Mouse (Mus musculus) neural tube, embryonic 11.5 days (tissue): ENCODE results near the gene Bmpr2. TPM values are rescaled to one million over a fixed set of nuclear protein-coding genes. Genes with fewer than 3 reads are reported as not detected.

Experiments used
- ATAC-seq: fragments of 200-750 bp; cut with Nextera tagmentation; 2 replicates; pipeline ENCODE4 v1.8.0; 2017; ENCODE audit warnings: moderate number of reproducible peaks, mild to moderate bottlenecking, moderate TSS enrichment, moderate library complexity; ENCODE audit not compliant: insufficient read depth, low FRiP score, low TSS enrichment
- DNase-seq: peaks from one replicate; pipeline ENCODE4 v3.0.0-alpha.2; 2015; ENCODE audit warnings: low spot score
- H3K27ac ChIP-seq: fragments of 300-500 bp; sonication (generic); 2 replicates; pipeline ENCODE4 v1.5.1; 2014; ENCODE audit warnings: low read depth, mild to moderate bottlenecking, low read length
- H3K27me3 ChIP-seq: fragments of 300-500 bp; sonication (generic); 2 replicates; pipeline ENCODE4 v1.6.1; 2014; ENCODE audit warnings: mild to moderate bottlenecking, low read length, mixed read lengths; ENCODE audit not compliant: control insufficient read depth, insufficient read depth
- H3K36me3 ChIP-seq: fragments of 300-500 bp; sonication (generic); 2 replicates; pipeline ENCODE4 v1.6.1; 2014; ENCODE audit warnings: mild to moderate bottlenecking, low read length, moderate library complexity, mixed read lengths; ENCODE audit not compliant: control insufficient read depth, insufficient read depth
- H3K4me1 ChIP-seq: fragments of 300-500 bp; sonication (generic); 2 replicates; pipeline ENCODE4 v1.6.1; 2014; ENCODE audit warnings: low read length, mixed read lengths; ENCODE audit not compliant: control insufficient read depth, insufficient read depth
- H3K4me2 ChIP-seq: fragments of 300-500 bp; sonication (generic); 2 replicates; pipeline ENCODE4 v1.6.1; 2014; ENCODE audit warnings: low read depth, mild to moderate bottlenecking, moderate library complexity
- H3K4me3 ChIP-seq: fragments of 300-500 bp; sonication (generic); 2 replicates; pipeline ENCODE4 v1.5.1; 2014; ENCODE audit warnings: low read depth, low read length
- H3K9ac ChIP-seq: fragments of 300-500 bp; sonication (generic); 2 replicates; pipeline ENCODE4 v1.6.1; 2014; ENCODE audit warnings: mild to moderate bottlenecking, low read length
- H3K9me3 ChIP-seq: fragments of 300-500 bp; sonication (generic); 2 replicates; pipeline ENCODE4 v1.6.1; 2016; ENCODE audit warnings: low read length; ENCODE audit not compliant: control insufficient read depth
- WGBS: fragments of 180-500 bp; shearing (Covaris S2); extraction: QIAGEN DNeasy Blood & Tissue Kit; methylation state at CpG from one replicate; pipeline ENCODE4 v1.1.7; 2014; 5-methylcytosine and 5-hydroxymethylcytosine counted together
- polyA plus RNA-seq: library from polyadenylated mRNA; unstranded; fragments of >200 nt; fragmentation: Nextera tagmentation; extraction: Ambion mirVana; gene quantifications from 2 replicates; pipeline ENCODE4 v1.2.1, GENCODE M21; 2014

The Bmpr2 gene
- polyA plus RNA-seq, 1 experiment from 2014 or later = 12.7 TPM

GRCm38 (mm10) chr1:59868041-59868440, 104.8 kb downstream of the Bmpr2 start:
- no peak for ATAC-seq

GRCm38 (mm10) chr1:59874023-59874422, 110.8 kb downstream of the Bmpr2 start:
- Histone ChIP-seq H3K4me3 (no peak overlapping the region), H3K4me2 (no peak overlapping the region), H3K9me3 (no peaks in the 10 kb centered on the region), H3K27me3 (no peaks in the 10 kb centered on the region), H3K36me3 (no peaks in the 10 kb centered on the region; the same call in 1 of the 2 replicates), H3K4me1 (no peaks in the 10 kb centered on the region), H3K9ac (no peak overlapping the region), H3K27ac (no peak overlapping the region)
- ATAC-seq (no peak), DNase-seq (no peak)
- 92% methylated on average over 3 of the region's 3 CpGs for WGBS

More at GRCm38 (mm10) chr1:59868041-59868440, 104.8 kb downstream of the Bmpr2 start:
- Histone ChIP-seq H3K9ac (no peak overlapping the region), H3K9me3 (no peaks in the 10 kb centered on the region), H3K36me3 (peaks cover 10% of the 10 kb centered on the region), H3K4me3 (no peak overlapping the region), H3K27me3 (no peaks in the 10 kb centered on the region), H3K4me2 (no peak overlapping the region), H3K4me1 (no peaks in the 10 kb centered on the region), H3K27ac (no peak overlapping the region)
- WGBS = 95% methylated on average over 5 of the region's 5 CpGs
- DNase-seq = no peak

DNA sequence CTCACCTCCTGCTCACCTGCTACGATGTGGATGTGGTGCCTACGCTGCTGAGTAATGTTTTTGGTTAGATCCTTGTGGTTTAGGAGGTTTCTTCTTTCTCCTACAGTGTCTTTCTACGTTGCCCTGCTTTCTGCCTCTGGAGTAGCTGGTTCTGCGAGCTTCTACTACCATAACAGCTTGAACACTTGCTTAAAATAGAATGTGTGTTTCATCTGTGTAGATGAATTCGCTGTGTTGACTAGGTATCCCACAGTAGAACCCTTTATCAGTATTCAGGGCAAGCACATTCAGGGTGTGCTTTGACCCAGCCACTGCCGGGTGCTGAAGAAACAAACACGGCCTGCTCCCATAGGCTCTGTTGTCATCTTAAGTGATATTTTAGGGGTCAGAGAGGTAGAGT, 114.9 kb downstream of the Bmpr2 start:
- H3K4me1 ChIP-seq = no peaks in the 10 kb centered on the region
- ATAC-seq = no peak
- no peaks in the 10 kb centered on the region for H3K36me3 ChIP-seq
- H3K27ac ChIP-seq = no peak overlapping the region
- no peak for DNase-seq
- H3K4me3 ChIP-seq = no peak overlapping the region
- WGBS = 92% methylated on average over 7 of the region's 7 CpGs
- H3K9me3 ChIP-seq = no peaks in the 10 kb centered on the region
- no peak overlapping the region for H3K4me2 ChIP-seq
- no peaks in the 10 kb centered on the region for H3K27me3 ChIP-seq
- no peak overlapping the region for H3K9ac ChIP-seq

GRCm38 (mm10) chr1:59883349-59884134, 120.3 kb downstream of the Bmpr2 start:
- no peak overlapping the region for H3K4me2 ChIP-seq
- H3K4me1 ChIP-seq = no peaks in the 10 kb centered on the region; the same call in 1 of the 2 replicates
- ATAC-seq (peak; percentile 48; the same call in 1 of the 2 replicates), DNase-seq (peak; percentile 60)
- WGBS = 32% methylated on average over 3 of the region's 3 CpGs
- H3K36me3 ChIP-seq = no peaks in the 10 kb centered on the region
- no peak overlapping the region for H3K9ac ChIP-seq
- no peaks in the 10 kb centered on the region for H3K9me3 ChIP-seq
- H3K4me3 ChIP-seq = no peak overlapping the region
- H3K27me3 ChIP-seq = no peaks in the 10 kb centered on the region
- no peak overlapping the region for H3K27ac ChIP-seq

DNA sequence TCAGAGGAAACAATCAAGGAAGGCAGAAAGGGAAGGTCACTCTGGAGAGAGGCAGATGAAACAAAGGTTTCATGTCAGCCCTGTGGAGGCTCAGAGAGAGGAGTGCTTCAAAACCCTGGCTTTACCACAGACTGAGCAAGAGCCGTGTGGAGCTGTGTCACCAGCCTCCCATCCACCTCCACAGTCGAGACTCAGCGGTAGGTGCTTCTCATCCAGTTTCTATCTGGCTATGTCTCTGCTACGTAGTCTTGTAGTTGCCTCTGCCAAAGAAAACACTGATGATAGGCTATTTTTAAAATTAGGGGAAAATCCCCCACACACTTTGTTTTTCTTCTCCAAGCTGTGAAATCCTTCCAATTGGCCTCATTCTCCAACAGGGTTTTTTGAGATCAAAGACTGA, 123.7 kb downstream of the Bmpr2 start:
- no peaks in the 10 kb centered on the region; the same call in 1 of the 2 replicates for H3K4me1 ChIP-seq
- no peaks in the 10 kb centered on the region for H3K36me3 ChIP-seq

DNA sequence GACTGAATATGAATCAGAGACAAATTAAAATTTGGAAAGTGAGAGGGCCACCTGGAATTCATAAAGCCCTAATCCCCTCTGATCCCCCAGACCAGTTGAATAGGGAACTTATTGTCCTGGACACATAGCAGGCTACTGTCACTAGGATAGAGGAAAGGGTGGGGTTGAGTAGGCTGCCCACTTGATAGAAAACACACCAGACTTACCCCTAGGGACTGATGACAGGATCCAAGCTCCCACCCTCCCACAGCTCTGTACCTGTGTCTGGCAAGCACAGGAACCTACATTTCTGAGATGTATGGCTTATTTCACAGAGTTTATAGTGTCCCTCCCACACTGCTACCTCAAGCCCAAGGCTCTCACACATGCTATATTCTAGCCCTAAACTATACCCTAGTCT, 124.8 kb downstream of the Bmpr2 start:
- H3K9me3 ChIP-seq = no peaks in the 10 kb centered on the region
- no peak for ATAC-seq

More for the DNA sequence above, 123.7 kb downstream of the Bmpr2 start:
- Histone ChIP-seq H3K27ac (no peak overlapping the region), H3K9me3 (no peaks in the 10 kb centered on the region), H3K4me2 (no peak overlapping the region), H3K27me3 (no peaks in the 10 kb centered on the region), H3K9ac (no peak overlapping the region), H3K4me3 (no peak overlapping the region)
- ATAC-seq (no peak), DNase-seq (no peak)
- WGBS = 63% methylated on average over 4 of the region's 4 CpGs

GRCm38 (mm10) chr1:59891185-59891584, 128.0 kb downstream of the Bmpr2 start:
- Histone ChIP-seq H3K9me3 (no peaks in the 10 kb centered on the region), H3K27me3 (no peaks in the 10 kb centered on the region), H3K9ac (no peak overlapping the region), H3K27ac (no peak overlapping the region), H3K36me3 (no peaks in the 10 kb centered on the region), H3K4me3 (no peak overlapping the region), H3K4me2 (no peak overlapping the region), H3K4me1 (no peaks in the 10 kb centered on the region; the same call in 1 of the 2 replicates)
- ATAC-seq (no peak), DNase-seq (no peak)
- WGBS = 85% methylated on average over 4 of the region's 4 CpGs

More for the DNA sequence above, 124.8 kb downstream of the Bmpr2 start:
- no peak overlapping the region for H3K4me2 ChIP-seq
- no peak overlapping the region for H3K27ac ChIP-seq
- no peaks in the 10 kb centered on the region; the same call in 1 of the 2 replicates for H3K4me1 ChIP-seq
- H3K27me3 ChIP-seq = no peaks in the 10 kb centered on the region
- H3K9ac ChIP-seq = no peak overlapping the region
- no peak overlapping the region for H3K4me3 ChIP-seq
- no peaks in the 10 kb centered on the region for H3K36me3 ChIP-seq
- no peak for DNase-seq

GRCm38 (mm10) chr1:59892777-59893176, 129.6 kb downstream of the Bmpr2 start:
- Histone ChIP-seq H3K36me3 (no peaks in the 10 kb centered on the region), H3K27me3 (no peaks in the 10 kb centered on the region), H3K9me3 (no peaks in the 10 kb centered on the region), H3K27ac (no peak overlapping the region), H3K4me1 (no peaks in the 10 kb centered on the region), H3K4me2 (no peak overlapping the region), H3K9ac (no peak overlapping the region), H3K4me3 (no peak overlapping the region)
- ATAC-seq (no peak), DNase-seq (no peak)
- 87% methylated on average over 8 of the region's 8 CpGs for WGBS

DNA sequence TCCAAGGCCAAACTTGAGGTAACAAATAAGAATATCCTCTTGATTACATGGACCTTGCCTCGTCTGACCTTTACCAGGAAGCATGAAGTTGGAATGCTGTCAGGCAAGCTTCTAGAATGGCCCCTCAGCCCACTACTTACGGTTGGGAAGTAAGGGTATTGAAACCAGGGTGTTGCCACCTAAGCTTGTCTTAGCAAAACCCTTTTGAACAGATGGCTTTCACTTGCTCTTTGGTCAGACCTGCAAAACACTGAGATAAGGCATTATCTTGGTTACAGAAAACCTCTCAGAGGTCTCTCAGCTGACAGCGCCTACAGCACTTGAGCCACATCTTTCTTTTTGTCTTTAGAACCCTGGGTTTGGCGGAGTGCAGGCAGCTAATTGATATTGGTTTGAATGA, 130.8 kb downstream of the Bmpr2 start:
- Histone ChIP-seq H3K4me2 (no peak overlapping the region), H3K4me3 (no peak overlapping the region), H3K36me3 (no peaks in the 10 kb centered on the region), H3K9ac (no peak overlapping the region), H3K27me3 (no peaks in the 10 kb centered on the region), H3K9me3 (no peaks in the 10 kb centered on the region), H3K4me1 (no peaks in the 10 kb centered on the region), H3K27ac (no peak overlapping the region)
- 87% methylated on average over 4 of the region's 4 CpGs for WGBS
- ATAC-seq (no peak), DNase-seq (no peak)
